Mouse (Mus musculus): ENCODE measurements around the gene Stk38l. TPM values are rescaled to one million over a fixed set of nuclear protein-coding genes. Genes with fewer than 3 reads are reported as not detected.

The Stk38l gene
- polyA plus RNA-seq, 1 experiment: 0.59 TPM

DNA sequence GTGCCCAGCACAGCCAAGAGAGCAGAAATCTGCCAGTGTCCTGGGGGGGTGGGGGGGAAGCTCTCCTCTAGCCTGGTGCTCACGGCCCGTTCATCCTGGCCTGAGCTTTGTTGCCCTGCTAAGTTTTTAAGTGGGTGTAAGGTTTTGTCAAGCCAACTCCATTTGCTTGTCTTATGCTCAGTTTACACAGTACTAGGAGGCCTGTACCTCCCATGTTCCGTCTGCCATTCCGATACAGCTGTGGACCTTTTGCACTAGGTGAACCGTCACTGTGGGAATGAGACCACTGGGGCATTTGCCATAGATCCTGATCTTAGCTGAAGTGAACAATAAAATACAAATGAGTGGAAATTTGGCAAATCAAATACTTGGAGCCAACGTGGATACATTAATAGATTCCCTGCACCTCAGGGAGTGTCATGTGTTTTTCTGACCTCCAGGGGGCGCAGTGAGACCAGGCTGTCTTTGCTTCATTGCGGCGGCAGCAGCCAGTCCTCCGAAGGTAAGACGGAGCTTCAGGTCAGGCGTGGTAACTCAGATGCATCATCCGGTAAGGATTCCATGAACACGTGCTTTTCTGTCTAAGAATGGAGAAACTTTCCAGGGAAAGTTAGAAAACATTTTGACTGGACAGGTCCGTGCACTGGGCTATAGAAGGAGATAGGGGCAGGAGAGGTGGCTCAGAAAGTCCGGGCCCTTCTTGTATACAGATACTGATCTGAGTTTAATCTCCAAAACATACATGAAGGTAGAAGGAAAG, 100.1 kb downstream of the Stk38l start:
- no peaks in the 10 kb centered on the region for H3K36me3 ChIP-seq (replicated peaks; ENCODE audit: low read length)
- TF ChIP-seq FLI1 (IDR thresholded peaks at IDR 0.05; ENCODE audit: low read length) (no peak), GATA1 (IDR thresholded peaks at IDR 0.05; ENCODE audit: borderline replicate concordance, low read length) (no peak)
- H3K4me1 ChIP-seq: no peaks in the 10 kb centered on the region
- peaks cover 16% of the 10 kb centered on the region for H3K27me3 ChIP-seq (replicated peaks)
- no peak overlapping the region for H3K4me3 ChIP-seq (replicated peaks)
- H3K9me3 ChIP-seq: no peaks in the 10 kb centered on the region

DNA sequence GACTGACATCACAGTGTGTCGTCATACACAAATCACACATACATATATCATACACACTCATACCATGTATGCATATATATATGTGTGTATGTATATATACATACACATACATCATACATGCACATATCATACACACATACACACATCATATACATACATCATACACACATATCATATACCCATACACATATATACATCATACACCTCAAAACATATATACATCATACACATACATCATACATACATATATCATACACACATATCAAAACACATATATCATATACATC, 100.6 kb downstream of the Stk38l start:
- H3K9me3 ChIP-seq: no peaks in the 10 kb centered on the region
- H3K4me3 ChIP-seq (replicated peaks): no peak overlapping the region
- peaks cover 15% of the 10 kb centered on the region for H3K27me3 ChIP-seq (replicated peaks)
- TF ChIP-seq FLI1 (IDR thresholded peaks at IDR 0.05; ENCODE audit: low read length): no peak
- H3K36me3 ChIP-seq (replicated peaks; ENCODE audit: low read length): no peaks in the 10 kb centered on the region
- no peaks in the 10 kb centered on the region for H3K4me1 ChIP-seq

Other genes starting within 250 kb of the Stk38l start
- 1.5 TPM in 1 of 2 replicates, not detected in the other for gene Itpr2, start 222.8 kb upstream of the Stk38l start, polyA plus RNA-seq (2012; ENCODE audit: insufficient read depth, low replicate concordance)
- 87.4 and 151 TPM in 2 replicates for gene Fgfr1op2, start 147.8 kb upstream of the Stk38l start, polyA plus RNA-seq (2012; ENCODE audit: insufficient read depth, low replicate concordance)
- 2.1 and 44.0 TPM in 2 replicates for gene Ints13, start 147.2 kb upstream of the Stk38l start, polyA plus RNA-seq (2012; ENCODE audit: insufficient read depth, low replicate concordance)
- 4.1 TPM in 1 of 2 replicates, not detected in the other for gene Med21, start 82.4 kb upstream of the Stk38l start, polyA plus RNA-seq (2012; ENCODE audit: insufficient read depth, low replicate concordance)
- gene Tm7sf3, start 82.2 kb upstream of the Stk38l start, polyA plus RNA-seq (2012; ENCODE audit: insufficient read depth, low replicate concordance): 11.0 and 20.2 TPM in 2 replicates
- gene Arntl2, start 71.1 kb downstream of the Stk38l start, polyA plus RNA-seq (2012; ENCODE audit: insufficient read depth, low replicate concordance): not detected in 2 replicates
- gene Smco2, start 125.1 kb downstream of the Stk38l start, polyA plus RNA-seq (2012; ENCODE audit: insufficient read depth, low replicate concordance): not detected in 2 replicates
- gene Ppfibp1, start 163.5 kb downstream of the Stk38l start, polyA plus RNA-seq (2012; ENCODE audit: insufficient read depth, low replicate concordance): 1.7 and 3.4 TPM in 2 replicates
- gene 1700034J05Rik, start 229.4 kb downstream of the Stk38l start, polyA plus RNA-seq (2012; ENCODE audit: insufficient read depth, low replicate concordance): not detected in 2 replicates